Mouse (Mus musculus): ENCODE results near the gene Zdhhc17. TPM values are rescaled to one million over a fixed set of nuclear protein-coding genes. Genes with fewer than 3 reads are reported as not detected.
A peak's percentile ranks its signal among the peaks of the same experiment; 100 is the strongest.

Gene Zdhhc17
- total RNA-seq, 1 experiment from 2014 or later: 33.6 TPM

DNA sequence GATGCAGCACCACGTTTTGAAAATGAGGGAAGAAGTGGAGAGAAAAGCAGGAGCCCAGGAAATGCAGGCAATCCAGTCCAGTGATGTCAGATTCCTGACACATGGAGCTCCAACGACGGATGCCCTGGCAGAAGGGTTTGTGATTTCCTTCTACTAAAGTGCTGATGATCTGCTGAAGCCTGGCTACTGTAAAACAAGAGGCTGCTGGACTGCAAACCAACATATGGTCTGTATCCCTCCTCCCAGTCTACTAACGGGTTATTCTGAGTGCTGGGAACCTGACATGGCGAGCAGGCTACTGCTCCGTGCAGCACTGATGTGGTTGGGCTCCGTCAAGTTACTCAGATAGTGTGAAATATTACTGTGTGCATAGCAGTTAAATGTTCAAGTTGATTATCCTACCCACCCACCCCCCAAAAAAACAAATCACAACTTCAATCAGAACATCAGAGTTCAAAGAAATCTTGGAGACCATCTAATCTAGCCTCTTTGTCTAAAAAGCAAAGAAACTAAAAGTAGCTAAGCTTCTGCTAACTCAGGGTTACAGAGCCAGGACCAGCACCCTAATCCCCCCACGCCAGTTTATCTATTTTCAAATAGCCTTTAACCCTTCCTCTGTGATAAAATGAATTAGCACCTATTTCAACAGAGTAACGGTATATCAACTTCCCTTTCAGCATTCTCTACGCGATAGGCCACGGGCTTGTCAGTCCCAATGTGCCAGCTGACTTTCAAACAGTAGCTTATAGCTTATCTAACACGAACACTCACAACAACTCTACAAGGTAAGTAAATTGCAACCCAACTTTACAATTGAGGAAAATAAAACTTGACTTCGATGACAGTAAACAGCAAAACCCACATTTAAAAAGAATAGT is 4.1 kb downstream of the Zdhhc17 start:
- no peak for DNase-seq

DNA sequence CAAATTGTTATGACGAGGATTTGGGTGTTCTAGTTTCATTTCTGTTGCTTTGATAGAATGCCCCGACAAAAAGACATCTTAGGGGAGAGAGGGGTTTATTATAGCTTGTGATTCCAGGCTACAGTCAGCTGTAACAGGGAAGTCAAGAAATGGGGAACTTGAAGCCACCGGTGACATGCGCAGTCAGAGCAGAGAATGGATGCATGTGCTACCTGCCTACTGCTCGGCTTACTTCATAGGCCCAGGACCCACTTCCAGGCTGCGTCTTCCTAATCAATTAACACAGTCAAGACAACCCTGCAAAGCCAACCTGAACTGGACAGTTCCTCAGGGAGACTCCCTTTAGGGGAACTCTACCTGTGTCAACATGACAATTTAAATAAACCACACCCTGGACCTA is 5.7 kb downstream of the Zdhhc17 start:
- no peak for DNase-seq

DNA sequence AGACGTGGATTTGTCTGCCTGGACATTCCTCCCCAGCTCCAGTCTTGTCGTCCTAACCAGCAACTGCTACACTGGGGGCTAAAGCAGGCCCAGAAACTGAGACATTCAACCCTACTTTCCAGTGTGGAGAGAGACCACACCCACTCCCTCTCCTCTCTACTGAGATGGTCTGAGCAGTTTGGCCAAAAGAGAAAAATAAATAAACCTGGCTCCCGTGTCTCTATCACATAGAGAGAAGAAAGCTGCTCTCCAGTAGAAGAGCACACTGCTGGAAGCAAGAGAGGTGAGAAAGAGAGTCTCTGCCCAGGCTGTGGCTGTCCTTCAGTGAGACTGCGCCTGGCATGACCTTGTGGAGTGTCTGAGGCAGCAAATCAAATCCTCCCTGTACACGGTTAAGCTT is 10.7 kb downstream of the Zdhhc17 start:
- peak; percentile 40 for DNase-seq

DNA sequence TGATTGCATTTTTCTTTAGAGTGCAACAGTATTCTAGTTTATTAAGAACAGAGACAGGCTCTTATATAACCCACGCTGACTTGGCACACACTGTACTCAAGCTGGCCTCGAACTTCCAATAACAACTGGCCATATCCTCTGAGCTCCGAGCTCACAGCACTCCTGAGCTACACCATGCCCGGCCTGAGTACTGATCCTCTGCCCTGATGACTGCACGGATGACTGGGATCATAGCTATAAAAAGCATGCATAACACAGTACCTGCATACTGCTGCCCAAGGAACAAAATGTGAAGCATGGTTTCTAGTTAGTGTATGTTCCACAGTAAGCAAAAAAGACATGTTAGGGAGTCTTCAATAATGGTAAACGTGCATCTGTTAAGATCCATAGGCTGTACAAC is 12.8 kb downstream of the Zdhhc17 start:
- DNase-seq: no peak

DNA sequence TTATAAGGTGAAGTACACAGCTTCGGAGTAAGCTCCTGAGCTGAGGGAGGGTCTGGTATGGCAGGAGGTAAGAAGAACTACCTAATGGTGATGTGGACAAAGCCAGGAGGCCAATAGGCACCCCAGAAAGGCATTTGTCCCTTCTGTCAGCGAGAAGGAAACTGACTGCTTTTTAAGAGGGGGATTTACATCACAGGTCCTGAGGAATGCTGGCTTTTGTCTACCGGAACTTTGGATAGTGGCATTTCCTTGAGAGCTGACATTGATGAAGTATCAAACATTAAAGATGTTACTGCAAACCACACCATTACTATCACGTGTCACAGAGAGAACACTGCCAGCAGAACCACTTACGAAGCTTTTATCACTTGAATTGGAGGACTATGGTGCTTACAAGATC is 15.2 kb downstream of the Zdhhc17 start:
- no peak for DNase-seq

DNA sequence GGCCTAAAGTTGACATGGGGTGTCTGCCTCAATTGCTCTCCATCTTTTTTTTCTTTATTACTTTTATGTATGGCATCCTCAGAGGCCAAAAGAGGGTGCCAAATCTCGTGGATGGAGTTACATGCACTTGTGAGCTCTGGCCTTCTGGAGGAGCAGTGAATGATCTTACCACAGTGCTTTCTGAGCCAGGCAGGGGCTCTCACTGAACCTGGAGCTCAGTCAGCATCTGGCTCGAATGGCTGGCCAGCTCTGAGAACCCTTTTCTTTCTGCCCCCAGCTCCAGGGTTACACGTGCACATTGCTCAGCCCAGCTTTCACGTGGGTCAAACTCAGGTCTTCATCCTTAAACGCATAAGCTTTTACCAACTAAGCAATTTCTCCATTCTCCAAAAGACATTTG is 16.7 kb downstream of the Zdhhc17 start:
- no peak for DNase-seq

DNA sequence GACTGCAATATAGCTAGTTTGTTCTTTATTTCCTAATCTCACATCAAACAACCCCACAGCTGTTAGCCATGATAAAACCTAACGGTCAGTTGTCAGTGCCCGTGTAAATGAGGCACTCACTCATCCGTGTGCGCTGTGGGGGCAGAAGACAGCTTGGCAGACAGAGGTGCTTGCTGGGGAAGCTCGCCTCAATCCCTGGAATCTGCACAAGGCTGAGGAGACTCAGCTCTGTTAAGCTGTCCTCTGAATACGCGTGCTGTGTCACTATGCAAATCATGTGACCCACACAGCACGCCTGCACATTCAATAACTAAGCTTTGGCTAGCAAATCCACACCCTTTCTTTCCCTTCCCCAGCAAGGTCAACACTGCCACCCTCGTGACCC is 17.9 kb downstream of the Zdhhc17 start:
- peak; percentile 37 for DNase-seq

DNA sequence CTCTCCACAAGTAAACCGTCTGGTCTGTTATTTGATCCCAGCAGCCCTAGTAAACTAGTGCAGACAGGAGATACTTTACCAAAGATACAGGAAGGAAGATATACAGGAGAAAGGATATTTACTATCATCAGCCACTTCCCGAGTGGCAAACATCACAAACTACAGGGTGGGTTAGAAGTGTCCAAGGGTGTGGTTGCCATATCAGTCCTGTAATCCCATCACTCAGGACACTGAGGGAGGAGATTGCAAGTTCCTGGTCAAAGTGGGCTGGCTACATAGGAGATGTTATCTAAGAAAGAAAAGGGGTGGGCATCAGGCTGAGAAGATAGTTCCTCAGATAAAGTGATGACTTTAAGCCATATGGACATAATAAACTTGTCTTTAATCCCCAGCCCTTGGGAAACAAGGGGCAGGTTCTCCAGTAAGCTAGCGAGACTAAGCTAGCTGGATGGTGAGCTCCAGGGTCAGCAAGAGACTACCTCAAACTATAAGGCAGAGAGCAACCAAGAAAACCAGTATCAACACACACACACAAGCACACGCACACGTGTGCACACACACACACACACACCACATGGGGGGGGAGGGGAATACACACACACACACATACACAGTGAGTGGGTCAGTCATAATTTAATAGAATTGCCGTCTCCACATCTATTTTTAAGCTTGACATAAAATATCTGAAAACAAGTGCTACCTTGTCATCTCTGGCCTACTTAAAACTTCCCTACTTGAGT is 18.5 kb downstream of the Zdhhc17 start:
- no peak for DNase-seq

GRCm38 (mm10) chr10:110989729-110990128 is 20.2 kb downstream of the Zdhhc17 start:
- DNase-seq: peak; percentile 19

DNA sequence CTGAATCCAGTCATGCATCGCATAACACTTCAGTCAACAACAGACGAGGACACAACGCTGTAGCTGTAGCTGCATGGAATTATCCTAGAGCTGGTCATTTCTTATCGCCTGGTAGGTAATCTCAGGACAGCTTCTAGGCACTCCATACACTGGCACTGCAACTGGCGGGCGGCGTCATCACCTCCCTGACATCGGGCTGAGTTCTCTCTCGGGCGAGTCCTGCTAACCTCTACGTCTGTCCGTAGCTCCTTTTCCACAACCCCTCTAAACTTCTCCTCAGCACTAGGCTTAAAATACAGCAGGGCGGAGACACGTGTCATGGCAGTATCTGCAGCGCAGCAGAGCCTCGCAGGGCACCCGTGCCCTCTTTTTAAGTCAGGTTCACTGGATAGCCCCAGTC is 23.3 kb downstream of the Zdhhc17 start:
- DNase-seq: no peak

- no peak for DNase-seq
Measured at GRCm38 (mm10) chr10:110982771-110983170, 27.2 kb downstream of the Zdhhc17 start.

DNA sequence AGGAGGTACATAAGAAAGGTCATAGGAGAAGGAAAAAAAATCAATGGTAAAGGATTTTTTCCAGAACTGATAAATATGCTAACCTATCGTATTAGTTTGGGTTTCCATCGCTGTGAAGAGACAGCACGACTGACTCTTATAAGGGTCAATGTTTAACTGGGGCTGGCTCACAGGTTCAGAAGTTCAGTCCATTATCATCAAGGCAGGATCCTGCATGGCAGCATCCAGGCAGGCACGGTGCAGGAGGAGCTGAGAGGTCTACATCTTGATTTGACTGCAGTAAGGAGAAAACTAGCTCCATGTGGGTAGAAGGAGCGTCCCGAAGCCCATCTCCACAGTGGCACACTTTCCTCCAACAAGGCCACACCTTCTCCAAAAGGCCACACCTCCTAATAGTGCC is 29.5 kb downstream of the Zdhhc17 start:
- DNase-seq: no peak

DNA sequence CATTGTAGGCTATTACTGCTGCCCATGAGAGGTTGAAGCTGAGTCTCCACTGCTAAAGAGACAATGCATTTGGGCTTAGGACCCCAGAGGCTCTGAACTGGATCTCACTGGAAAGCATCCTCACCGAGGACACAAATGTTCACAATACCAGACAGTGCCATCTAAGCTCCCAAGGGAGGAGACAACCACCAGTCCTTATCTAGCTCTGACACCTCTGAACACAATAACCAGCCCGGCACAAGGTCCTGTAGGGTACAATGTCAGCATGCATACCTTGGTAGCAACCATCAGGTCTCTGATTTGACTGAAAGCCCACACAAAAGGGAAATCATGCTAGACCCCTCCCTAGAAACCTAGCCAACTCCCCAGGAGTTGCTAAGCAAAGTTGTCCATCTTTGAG is 30.5 kb downstream of the Zdhhc17 start:
- no peak for DNase-seq

GRCm38 (mm10) chr10:110977379-110977778 is 32.6 kb downstream of the Zdhhc17 start:
- DNase-seq: no peak

DNA sequence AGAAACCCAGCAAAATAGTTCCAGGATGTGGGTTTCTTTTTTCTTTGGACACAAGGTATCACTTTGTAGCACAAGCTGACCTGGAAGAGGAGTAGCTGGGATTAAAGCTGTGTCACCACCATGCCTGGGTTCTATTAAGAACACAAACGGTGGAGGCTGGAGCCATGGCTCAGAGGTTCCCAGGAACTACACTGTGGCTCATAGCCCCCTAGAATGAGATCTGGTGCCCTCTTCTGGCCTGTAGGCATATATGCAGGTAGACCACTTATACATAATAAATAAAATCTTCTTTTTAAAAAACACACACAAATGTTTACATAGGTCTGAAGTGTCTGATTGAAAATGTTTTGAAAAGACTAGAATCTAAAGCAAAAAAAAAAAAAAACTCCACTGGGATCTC is 33.9 kb downstream of the Zdhhc17 start:
- DNase-seq: peak; percentile 55

GRCm38 (mm10) chr10:110974885-110975284 is 35.1 kb downstream of the Zdhhc17 start:
- no peak for DNase-seq

GRCm38 (mm10) chr10:110974463-110974862 is 35.5 kb downstream of the Zdhhc17 start:
- peak; percentile 58 for DNase-seq

DNA sequence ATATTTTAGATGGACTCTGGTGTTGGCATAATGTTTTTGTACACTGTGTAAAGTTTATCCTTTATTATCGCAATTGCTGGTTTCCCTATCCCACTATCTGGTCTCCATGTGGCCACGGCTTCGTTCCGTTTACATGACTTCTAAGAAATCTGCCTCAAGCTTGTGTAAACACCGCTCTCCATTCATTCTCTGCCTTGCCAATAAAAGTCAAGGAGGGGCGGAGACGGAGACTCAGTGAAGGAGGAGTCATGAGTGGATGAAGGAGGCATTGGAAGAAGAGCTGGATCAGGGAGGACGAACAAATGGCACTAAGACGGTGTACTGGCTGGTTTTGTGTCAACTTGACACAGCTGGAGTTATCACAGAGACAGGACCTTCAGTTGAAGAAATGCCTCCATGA is 37.9 kb downstream of the Zdhhc17 start:
- DNase-seq: no peak

GRCm38 (mm10) chr10:110971483-110971882 is 38.5 kb downstream of the Zdhhc17 start:
- no peak for DNase-seq

DNA sequence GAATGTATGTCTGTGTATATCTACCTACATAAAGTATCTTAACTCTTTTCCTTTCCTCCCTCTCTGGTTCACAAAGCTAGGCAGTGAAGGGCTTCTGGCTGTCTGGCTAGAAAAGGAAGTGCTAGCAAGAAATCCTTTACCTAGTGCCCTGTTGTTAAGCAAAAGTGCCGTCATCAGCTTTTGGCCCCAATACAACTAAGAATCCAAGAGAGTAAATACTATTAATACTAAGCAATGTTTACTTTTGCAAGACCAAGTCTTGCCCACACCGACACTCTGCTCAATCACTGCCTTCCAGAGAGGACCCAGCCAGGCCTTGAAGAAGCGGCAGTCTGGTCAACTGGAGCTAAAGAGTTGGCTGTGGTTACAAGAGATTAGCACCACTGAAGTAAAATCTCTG is 38.9 kb downstream of the Zdhhc17 start:
- no peak for DNase-seq

DNA sequence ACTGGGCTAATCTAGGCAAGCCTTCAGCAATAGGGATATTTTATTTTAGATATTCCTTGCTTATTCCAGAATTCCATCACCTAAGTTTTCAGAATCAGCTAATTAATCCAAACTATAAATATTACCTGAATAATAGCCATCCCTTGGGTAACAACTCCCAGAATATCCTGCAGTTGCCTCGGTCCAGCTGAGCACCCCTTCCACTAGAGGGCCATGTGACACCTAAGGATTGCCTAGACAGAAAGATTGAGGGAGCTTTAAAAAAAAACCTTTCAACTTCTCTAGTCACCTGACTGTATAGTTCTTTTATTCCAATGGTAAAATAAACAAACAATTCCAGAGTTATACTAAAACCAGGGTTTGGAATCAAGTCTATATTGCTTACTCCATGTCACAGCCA is 47.8 kb downstream of the Zdhhc17 start:
- no peak for DNase-seq

DNA sequence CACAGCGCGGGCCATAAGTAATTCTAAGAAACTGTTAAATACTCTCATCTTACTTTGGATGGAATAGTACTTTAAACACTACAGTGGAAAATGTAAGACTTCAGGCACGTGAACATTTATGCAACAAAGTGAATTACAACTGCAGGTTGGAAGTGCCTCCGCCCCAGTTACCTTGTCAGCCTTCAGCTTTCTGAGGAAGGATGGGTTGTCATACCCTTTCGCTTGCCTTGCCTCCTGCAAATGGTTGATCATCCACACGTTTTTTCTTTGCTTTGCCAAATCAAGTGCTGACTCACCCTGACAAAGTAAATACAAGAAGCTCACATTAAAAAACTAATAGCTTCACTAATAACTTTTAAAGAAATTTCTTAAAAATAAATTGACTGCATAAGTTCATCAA is 49.1 kb downstream of the Zdhhc17 start:
- DNase-seq: no peak

DNA sequence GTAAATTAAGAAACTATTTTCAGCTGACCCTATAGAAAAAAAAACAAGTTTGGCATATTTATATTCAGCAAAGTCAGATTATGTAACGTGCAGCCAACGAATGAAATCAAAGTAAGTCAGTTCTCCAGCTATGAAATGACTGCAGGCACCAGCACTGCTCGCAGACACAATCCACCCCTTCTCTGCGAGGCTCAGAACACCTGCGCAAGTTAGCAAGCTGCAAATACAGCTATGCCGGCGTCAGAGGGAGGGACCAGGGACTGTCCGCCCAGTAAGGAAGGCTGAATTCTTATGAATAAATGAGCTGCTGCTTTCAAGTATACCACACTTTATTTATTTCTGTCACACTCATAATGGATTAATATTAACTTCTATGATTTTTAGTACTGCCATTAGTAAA is 50.2 kb downstream of the Zdhhc17 start:
- no peak for DNase-seq

DNA sequence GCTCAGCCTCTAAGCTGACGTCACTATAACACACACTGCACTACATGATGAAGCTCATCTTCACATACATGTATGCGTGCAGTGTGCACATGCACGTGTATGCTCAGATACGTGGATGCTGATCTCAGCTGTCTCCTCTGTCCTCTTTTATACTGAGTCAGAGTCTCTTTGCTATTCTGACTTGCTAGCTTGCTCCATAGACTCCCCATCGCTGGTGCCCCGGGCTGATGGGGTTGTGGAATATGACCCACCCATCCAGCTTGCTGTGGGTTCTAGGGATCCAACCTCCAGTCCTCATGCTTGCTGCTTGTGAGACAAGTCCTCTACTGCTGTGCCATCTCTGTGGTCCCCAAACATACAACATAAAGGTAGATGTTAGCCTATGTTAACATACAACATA is 51.1 kb downstream of the Zdhhc17 start:
- no peak for DNase-seq
